Mouse (Mus musculus) MEL (cell line): ENCODE results near the gene Map3k4.

Source experiments
- CTCF ChIP-seq, 3 experiments: IDR thresholded peaks in 2 of 3; conservative IDR thresholded peaks in 1 of 3; 2 replicates each; pipeline ENCODE4 v1.5.1; 2011 to 2012; ENCODE audit warnings: low read length in 3 of 3, low read depth in 2 of 3, mild to moderate bottlenecking in 2 of 3, improper control_type of control experiment in 1 of 3, inconsistent platforms in 1 of 3, mixed read lengths in 1 of 3, moderate library complexity in 1 of 3; ENCODE audit not compliant: control insufficient read depth in 1 of 3, insufficient read depth in 1 of 3, poor library complexity in 1 of 3, severe bottlenecking in 1 of 3
- HCFC1 ChIP-seq: IDR thresholded peaks from 2 replicates; pipeline ENCODE4 v1.6.1; 2012; ENCODE audit warnings: low read depth, mild to moderate bottlenecking, inconsistent platforms, low read length, improper control_type of control experiment, moderate library complexity
- MAX ChIP-seq: IDR thresholded peaks from 2 replicates; pipeline ENCODE4 v1.6.1; 2011; ENCODE audit warnings: low read length, improper control_type of control experiment
- MAZ ChIP-seq: IDR thresholded peaks from 2 replicates; pipeline ENCODE4 v1.6.1; 2012; ENCODE audit warnings: low read depth, mild to moderate bottlenecking, inconsistent platforms, low read length, improper control_type of control experiment
- MEF2A ChIP-seq: IDR thresholded peaks from 2 replicates; pipeline ENCODE4 v1.6.1; 2014; ENCODE audit warnings: low read depth, mild to moderate bottlenecking, inconsistent platforms, low read length, improper control_type of control experiment; ENCODE audit not compliant: poor library complexity, insufficient replicate concordance, severe bottlenecking; ENCODE audit errors: extremely low read depth
- NELFE ChIP-seq: IDR thresholded peaks from 2 replicates; pipeline ENCODE4 v1.6.1; 2011; ENCODE audit warnings: low read depth, low read length, improper control_type of control experiment
- POLR2A ChIP-seq, 2 experiments: IDR thresholded peaks; 2 replicates each; pipeline ENCODE4 v1.6.1; 2011 to 2012; ENCODE audit warnings: low read length in 2 of 2, mild to moderate bottlenecking in 2 of 2, control low read depth in 1 of 2, improper control_type of control experiment in 1 of 2, low read depth in 1 of 2, moderate library complexity in 1 of 2; ENCODE audit not compliant: control insufficient read depth in 1 of 2, insufficient read depth in 1 of 2, poor library complexity in 1 of 2
- POLR2AphosphoS2 ChIP-seq: IDR thresholded peaks from 2 replicates; pipeline ENCODE4 v1.6.1; 2011; ENCODE audit warnings: low read length, improper control_type of control experiment
- RAD21 ChIP-seq: IDR thresholded peaks from 2 replicates; pipeline ENCODE4 v1.6.1; 2011; ENCODE audit warnings: mild to moderate bottlenecking, low read depth, low read length, improper control_type of control experiment
- SIN3A ChIP-seq: IDR thresholded peaks from 2 replicates; pipeline ENCODE4 v1.6.1; 2012; ENCODE audit warnings: low read length, improper control_type of control experiment, inconsistent platforms
- SMC3 ChIP-seq: IDR thresholded peaks from 2 replicates; pipeline ENCODE4 v1.6.1; 2011; ENCODE audit warnings: low read depth, low read length, improper control_type of control experiment
- UBTF ChIP-seq: IDR thresholded peaks from 2 replicates; pipeline ENCODE4 v1.6.1; 2012; ENCODE audit warnings: low read depth, mild to moderate bottlenecking, inconsistent platforms, low read length, improper control_type of control experiment, moderate library complexity, borderline replicate concordance; ENCODE audit not compliant: insufficient read depth
- USF1 ChIP-seq: IDR thresholded peaks from 2 replicates; pipeline ENCODE4 v1.6.1; 2014; ENCODE audit warnings: low read depth, mild to moderate bottlenecking, inconsistent platforms, low read length, improper control_type of control experiment, moderate library complexity

DNA sequence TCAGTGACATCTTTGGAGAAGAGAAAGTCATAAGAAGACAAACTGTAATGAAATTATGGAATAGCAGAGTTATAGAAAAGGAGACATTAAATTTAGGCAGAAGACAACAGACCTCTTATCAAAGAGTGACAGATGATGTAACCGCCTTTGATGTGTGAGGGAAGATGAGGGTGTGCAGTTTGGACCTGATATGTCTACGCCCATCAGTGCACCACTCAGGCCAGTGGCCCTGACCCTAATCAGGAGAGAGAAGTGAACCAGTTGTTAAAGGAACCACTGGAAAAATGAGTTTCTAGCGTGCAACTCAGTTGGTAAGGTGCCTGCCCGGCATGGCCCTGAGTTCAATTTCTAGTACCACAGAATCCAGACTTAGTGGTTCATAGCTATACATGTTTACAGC, 132.7 kb downstream of the Map3k4 start:
- no peak for TF ChIP-seq RAD21
- TF ChIP-seq CTCF (IDR thresholded peaks at IDR 0.05 in 2 of 3, conservative IDR thresholded peaks at IDR 0.05 in 1 of 3; ENCODE audit: control insufficient read depth in 1 of 3, insufficient read depth in 1 of 3, low read depth in 2 of 3, low read length in 3 of 3, poor library complexity in 1 of 3, severe bottlenecking in 1 of 3) = no peak
- no peak for TF ChIP-seq MAZ
- no peak for TF ChIP-seq MEF2A
- TF ChIP-seq SIN3A = peak; percentile 41; the same call in 1 of the 2 replicates
- no peak for TF ChIP-seq MAX
- TF ChIP-seq HCFC1 = no peak
- TF ChIP-seq USF1 = no peak
- TF ChIP-seq UBTF = no peak
- TF ChIP-seq POLR2AphosphoS2 = no peak
- no peak for TF ChIP-seq NELFE
- TF ChIP-seq SMC3 = no peak
- no peak for TF ChIP-seq POLR2A (IDR thresholded peaks at IDR 0.05; ENCODE audit: control insufficient read depth in 1 of 2, insufficient read depth in 1 of 2, low read depth in 1 of 2, low read length in 2 of 2, poor library complexity in 1 of 2)
